In the genomic region with DNA sequence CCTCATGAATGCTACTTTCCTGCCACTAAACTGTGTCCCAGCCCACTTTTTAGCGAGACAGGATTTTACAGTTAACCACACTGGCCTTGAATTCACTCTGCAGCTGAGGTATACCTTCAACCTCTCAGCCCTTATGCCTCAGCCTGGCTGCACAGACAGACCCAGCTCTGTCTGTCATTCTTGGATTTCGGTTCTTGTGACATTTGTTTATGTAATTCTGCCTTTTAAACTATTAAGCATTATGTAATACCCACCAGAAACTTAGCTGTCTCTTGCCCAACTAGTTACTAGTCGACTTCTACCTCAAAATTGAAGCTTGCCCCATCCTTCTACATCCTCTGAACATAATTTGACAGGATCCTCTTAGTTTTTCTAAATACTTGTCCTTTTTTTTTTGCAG, we compare ENCODE assay signal across 22 mouse cellular contexts.
"Had no signal": no experiment of that assay in that cellular context is flagged by ENCODE, and none has a peak within 500 bp of the region (broad histone marks: within the 10 kb centered on the region; RNA-seq: fewer than 3 reads in every experiment).

No protein-coding gene starts in this region.

- H3K9me3 ChIP-seq: intestine, embryonic 15.5 days; kidney, embryonic 15.5 days; liver, embryonic 12.5 days; liver, embryonic 15.5 days; lung, embryonic 15.5 days; megakaryocyte, embryonic 14.5 days; midbrain, embryonic 10.5 days had no signal

- H3K9ac ChIP-seq: intestine, embryonic 15.5 days; kidney, embryonic 15.5 days; liver, embryonic 12.5 days; liver, embryonic 15.5 days; lung, embryonic 15.5 days had no signal

- H3K4me3 ChIP-seq: intestine, embryonic 15.5 days; kidney, embryonic 15.5 days; liver, embryonic 12.5 days; liver, embryonic 15.5 days; lung, embryonic 15.5 days; megakaryocyte, embryonic 14.5 days; midbrain, embryonic 10.5 days had no signal

- H3K27me3 ChIP-seq: intestine, embryonic 15.5 days; kidney, embryonic 15.5 days; liver, embryonic 12.5 days; liver, embryonic 15.5 days; lung, embryonic 15.5 days; megakaryocyte, embryonic 14.5 days had no signal

- H3K27ac ChIP-seq: intestine, embryonic 15.5 days; kidney, embryonic 15.5 days; liver, embryonic 12.5 days; liver, embryonic 15.5 days; lung, embryonic 15.5 days; midbrain, embryonic 10.5 days; stomach, postnatal 0 days had no signal

- H3K4me1 ChIP-seq: intestine, embryonic 15.5 days; kidney, embryonic 15.5 days; liver, embryonic 12.5 days; liver, embryonic 15.5 days; lung, embryonic 15.5 days; midbrain, embryonic 10.5 days had no signal

- ATAC-seq: intestine, embryonic 15.5 days; liver, embryonic 12.5 days had no signal

- DNase-seq: kidney, adult 11 months; kidney, adult 8-10 months; kidney, postnatal 10 days; kidney, postnatal 36 days; lung, adult 18-20 months; lung, postnatal 14 days; lung, postnatal 4 days; midbrain, embryonic 14.5 days; right cerebral cortex, adult 18-20 months; right cerebral cortex, postnatal 14 days; right cerebral cortex, postnatal 4 days; thymus, adult 2 months; thymus, postnatal 14 days; thymus, postnatal 4 days had no signal

- H3K4me2 ChIP-seq: intestine, embryonic 15.5 days; kidney, embryonic 15.5 days; liver, embryonic 12.5 days; liver, embryonic 15.5 days; lung, embryonic 15.5 days had no signal
